Mouse (Mus musculus) limb, embryonic 10.5 days (tissue): Measurements from ENCODE around the gene Vasn. TPM values are rescaled to one million over a fixed set of nuclear protein-coding genes. Genes with fewer than 3 reads are reported as not detected.

Source experiments
- DNase-seq: peaks from one replicate; pipeline ENCODE4 v3.0.0-alpha.2; 2017; ENCODE audit warnings: low spot score
- H3K27ac ChIP-seq: fragments of 300-500 bp; sonication (generic); 2 replicates; pipeline ENCODE4 v1.5.1; 2016; ENCODE audit warnings: mild to moderate bottlenecking
- H3K27me3 ChIP-seq: fragments of 300-500 bp; sonication (generic); 2 replicates; pipeline ENCODE4 v1.6.1; 2016; ENCODE audit warnings: low read depth, mild to moderate bottlenecking; ENCODE audit not compliant: poor library complexity, severe bottlenecking
- H3K36me3 ChIP-seq: fragments of 300-500 bp; sonication (generic); 2 replicates; pipeline ENCODE4 v1.6.1; 2016; ENCODE audit warnings: mild to moderate bottlenecking, moderate library complexity
- H3K4me1 ChIP-seq: fragments of 300-500 bp; sonication (generic); 2 replicates; pipeline ENCODE4 v1.6.1; 2016
- H3K4me3 ChIP-seq: fragments of 300-500 bp; sonication (generic); 2 replicates; pipeline ENCODE4 v1.5.1; 2016; ENCODE audit warnings: mild to moderate bottlenecking, moderate library complexity
- H3K9me3 ChIP-seq: fragments of 300-500 bp; sonication (generic); replicated peaks from 2 replicates; pipeline ENCODE4 v1.6.1; 2016; ENCODE audit warnings: mild to moderate bottlenecking
- WGBS: fragments of 180-500 bp; shearing (Covaris S2); methylation state at CpG from one replicate; pipeline ENCODE4 v1.1.7; 2016; 5-methylcytosine and 5-hydroxymethylcytosine counted together
- polyA plus RNA-seq: library from polyadenylated mRNA; unstranded; fragments of >200 nt; fragmentation: Nextera tagmentation; extraction: Ambion mirVana; gene quantifications from 2 replicates; pipeline ENCODE4 v1.2.1, GENCODE M21; 2016

Gene Vasn
- polyA plus RNA-seq, 1 experiment from 2014 or later, result 28.3 TPM

- peaks cover 100% of the 10 kb centered on the region for H3K36me3 ChIP-seq
- 97% methylated on average over 9 of the region's 9 CpGs for WGBS
Observed at GRCm38 (mm10) chr16:4613736-4614135, 26.0 kb upstream of the Vasn start.

GRCm38 (mm10) chr16:4614639-4615038, 25.1 kb upstream of the Vasn start:
- Histone ChIP-seq H3K4me3 (no peak overlapping the region), H3K36me3 (peaks cover 100% of the 10 kb centered on the region), H3K27me3 (no peaks in the 10 kb centered on the region), H3K9me3 (no peaks in the 10 kb centered on the region), H3K27ac (no peak overlapping the region), H3K4me1 (no peaks in the 10 kb centered on the region)
- 94% methylated on average over 3 of the region's 3 CpGs for WGBS
- DNase-seq, result no peak

More at GRCm38 (mm10) chr16:4613736-4614135, 26.0 kb upstream of the Vasn start:
- Histone ChIP-seq H3K4me1 (peaks cover under 1% of the 10 kb centered on the region; the same call in 1 of the 2 replicates), H3K27me3 (no peaks in the 10 kb centered on the region), H3K9me3 (no peaks in the 10 kb centered on the region), H3K27ac (peak overlapping the region; percentile 4; the same call in 1 of the 2 replicates), H3K4me3 (no peak overlapping the region)
- DNase-seq, result no peak

GRCm38 (mm10) chr16:4615297-4615696, 24.4 kb upstream of the Vasn start:
- no peak for DNase-seq
- H3K4me1 ChIP-seq, result no peaks in the 10 kb centered on the region
- no peaks in the 10 kb centered on the region for H3K9me3 ChIP-seq
- H3K27me3 ChIP-seq, result no peaks in the 10 kb centered on the region
- peaks cover 100% of the 10 kb centered on the region for H3K36me3 ChIP-seq
- H3K27ac ChIP-seq, result no peak overlapping the region
- no peak overlapping the region for H3K4me3 ChIP-seq
- 92% methylated on average over 1 of the region's 1 CpGs for WGBS

- peaks cover 92% of the 10 kb centered on the region for H3K36me3 ChIP-seq
- no peak overlapping the region for H3K4me3 ChIP-seq
- WGBS, result 85% methylated on average over 4 of the region's 4 CpGs
Observed at GRCm38 (mm10) chr16:4616829-4617228, 22.9 kb upstream of the Vasn start.

GRCm38 (mm10) chr16:4624074-4624473, 15.7 kb upstream of the Vasn start:
- WGBS, result 25% methylated on average over 9 of the region's 9 CpGs
- Histone ChIP-seq H3K36me3 (peaks cover 38% of the 10 kb centered on the region), H3K27ac (peak overlapping the region; percentile 94), H3K4me1 (peaks cover 27% of the 10 kb centered on the region), H3K9me3 (no peaks in the 10 kb centered on the region), H3K4me3 (peak overlapping the region; percentile 88), H3K27me3 (no peaks in the 10 kb centered on the region)
- DNase-seq, result no peak

More at GRCm38 (mm10) chr16:4616829-4617228, 22.9 kb upstream of the Vasn start:
- Histone ChIP-seq H3K4me1 (peaks cover 4% of the 10 kb centered on the region; the same call in 1 of the 2 replicates), H3K9me3 (no peaks in the 10 kb centered on the region), H3K27ac (no peak overlapping the region), H3K27me3 (no peaks in the 10 kb centered on the region)
- no peak for DNase-seq

- H3K27ac ChIP-seq, result peak within 1 kb of the TSS; percentile 94
- under 1% methylated on average over 56 of the region's 56 CpGs for WGBS
- H3K9me3 ChIP-seq, result no peaks in the 10 kb centered on the region
- H3K4me3 ChIP-seq, result peak within 1 kb of the TSS; percentile 88
- H3K36me3 ChIP-seq, result peaks cover 33% of the 10 kb centered on the region
- H3K27me3 ChIP-seq, result no peaks in the 10 kb centered on the region
- peaks cover 27% of the 10 kb centered on the region for H3K4me1 ChIP-seq
- peak; percentile 94 for DNase-seq
Observed at GRCm38 (mm10) chr16:4624481-4625110, 15.1 kb upstream of the Vasn start, which contains the start of gene Pam16. Gene Pam16, minus strand, starts transcription at chr16:4624988.

- Histone ChIP-seq H3K4me3 (no peak overlapping the region), H3K27ac (no peak overlapping the region), H3K27me3 (no peaks in the 10 kb centered on the region), H3K4me1 (peaks cover 28% of the 10 kb centered on the region), H3K36me3 (peaks cover 22% of the 10 kb centered on the region), H3K9me3 (no peaks in the 10 kb centered on the region)
- DNase-seq, result no peak
- WGBS, result 84% methylated on average over 6 of the region's 6 CpGs
Observed at GRCm38 (mm10) chr16:4627105-4627504, 12.6 kb upstream of the Vasn start.

GRCm38 (mm10) chr16:4628898-4629419, 10.8 kb upstream of the Vasn start:
- H3K27me3 ChIP-seq, result no peaks in the 10 kb centered on the region
- no peak for DNase-seq

GRCm38 (mm10) chr16:4629950-4630349, 9.8 kb upstream of the Vasn start:
- no peaks in the 10 kb centered on the region for H3K27me3 ChIP-seq
- H3K4me3 ChIP-seq, result no peak overlapping the region
- 20% methylated on average over 6 of the region's 6 CpGs for WGBS
- peak; percentile 92 for DNase-seq
- peaks cover 27% of the 10 kb centered on the region for H3K4me1 ChIP-seq
- no peaks in the 10 kb centered on the region for H3K9me3 ChIP-seq
- peaks cover 35% of the 10 kb centered on the region for H3K36me3 ChIP-seq
- H3K27ac ChIP-seq, result peak overlapping the region; percentile 70

More at GRCm38 (mm10) chr16:4628898-4629419, 10.8 kb upstream of the Vasn start:
- Histone ChIP-seq H3K4me1 (peaks cover 26% of the 10 kb centered on the region), H3K27ac (no peak overlapping the region), H3K9me3 (no peaks in the 10 kb centered on the region), H3K4me3 (0 out of 2 replicates have a peak overlapping the region, but pooled peaks have one; percentile 0), H3K36me3 (peaks cover 30% of the 10 kb centered on the region)
- WGBS, result 95% methylated on average over 9 of the region's 9 CpGs

- WGBS, result 38% methylated on average over 7 of the region's 7 CpGs
- peak; percentile 77 for DNase-seq
Observed at GRCm38 (mm10) chr16:4632050-4632449, 7.7 kb upstream of the Vasn start.

GRCm38 (mm10) chr16:4633661-4634060, 6.1 kb upstream of the Vasn start:
- no peak for DNase-seq
- H3K4me3 ChIP-seq, result no peak overlapping the region
- WGBS, result 97% methylated on average over 3 of the region's 3 CpGs
- H3K9me3 ChIP-seq, result no peaks in the 10 kb centered on the region
- peak overlapping the region; percentile 58; the same call in 1 of the 2 replicates for H3K27ac ChIP-seq
- peaks cover 39% of the 10 kb centered on the region for H3K4me1 ChIP-seq
- H3K36me3 ChIP-seq, result peaks cover 28% of the 10 kb centered on the region
- no peaks in the 10 kb centered on the region for H3K27me3 ChIP-seq

More at GRCm38 (mm10) chr16:4632050-4632449, 7.7 kb upstream of the Vasn start:
- no peaks in the 10 kb centered on the region for H3K9me3 ChIP-seq
- H3K36me3 ChIP-seq, result peaks cover 35% of the 10 kb centered on the region
- peaks cover 37% of the 10 kb centered on the region for H3K4me1 ChIP-seq
- H3K4me3 ChIP-seq, result no peak overlapping the region
- no peaks in the 10 kb centered on the region for H3K27me3 ChIP-seq
- H3K27ac ChIP-seq, result peak overlapping the region; percentile 66

- 87% methylated on average over 9 of the region's 9 CpGs for WGBS
- H3K27ac ChIP-seq, result peak overlapping the region; percentile 63
- H3K9me3 ChIP-seq, result no peaks in the 10 kb centered on the region
- DNase-seq, result no peak
- H3K36me3 ChIP-seq, result peaks cover 25% of the 10 kb centered on the region
- peaks cover 48% of the 10 kb centered on the region for H3K4me1 ChIP-seq
- H3K4me3 ChIP-seq, result no peak overlapping the region
- no peaks in the 10 kb centered on the region for H3K27me3 ChIP-seq
Observed at GRCm38 (mm10) chr16:4634681-4635080, 5.1 kb upstream of the Vasn start.

GRCm38 (mm10) chr16:4635760-4636159, 4.0 kb upstream of the Vasn start:
- Histone ChIP-seq H3K36me3 (peaks cover 23% of the 10 kb centered on the region), H3K27ac (peak overlapping the region; percentile 53; the same call in 1 of the 2 replicates), H3K4me3 (no peak overlapping the region), H3K4me1 (peaks cover 47% of the 10 kb centered on the region), H3K27me3 (no peaks in the 10 kb centered on the region), H3K9me3 (no peaks in the 10 kb centered on the region)
- WGBS, result 77% methylated on average over 4 of the region's 4 CpGs
- DNase-seq, result no peak
